Mouse (Mus musculus) liver, embryonic 14.5 days (tissue): ENCODE measurements around the gene Phlda2.

Experiments
- CTCF ChIP-seq: IDR thresholded peaks from 2 replicates; pipeline ENCODE4 v1.5.1; 2016; ENCODE audit warnings: antibody characterized with exemption, low read depth, control low read depth
- EP300 ChIP-seq: IDR thresholded peaks from 2 replicates; pipeline ENCODE4 v1.6.1; 2016; ENCODE audit warnings: antibody characterized with exemption, low read depth

- no peak for TF ChIP-seq EP300
- no peak for TF ChIP-seq CTCF
Observed at GRCm38 (mm10) chr7:143474811-143475210, 28.1 kb downstream of the Phlda2 start.
